Mouse (Mus musculus): ENCODE measurements at regions not wholly inside any gene's neighbourhood (a gene's known extent, or its start where the extent isn't known, plus 50 kb on each side); places are given as distances from the start of the nearest gene placed in this dataset.

DNA sequence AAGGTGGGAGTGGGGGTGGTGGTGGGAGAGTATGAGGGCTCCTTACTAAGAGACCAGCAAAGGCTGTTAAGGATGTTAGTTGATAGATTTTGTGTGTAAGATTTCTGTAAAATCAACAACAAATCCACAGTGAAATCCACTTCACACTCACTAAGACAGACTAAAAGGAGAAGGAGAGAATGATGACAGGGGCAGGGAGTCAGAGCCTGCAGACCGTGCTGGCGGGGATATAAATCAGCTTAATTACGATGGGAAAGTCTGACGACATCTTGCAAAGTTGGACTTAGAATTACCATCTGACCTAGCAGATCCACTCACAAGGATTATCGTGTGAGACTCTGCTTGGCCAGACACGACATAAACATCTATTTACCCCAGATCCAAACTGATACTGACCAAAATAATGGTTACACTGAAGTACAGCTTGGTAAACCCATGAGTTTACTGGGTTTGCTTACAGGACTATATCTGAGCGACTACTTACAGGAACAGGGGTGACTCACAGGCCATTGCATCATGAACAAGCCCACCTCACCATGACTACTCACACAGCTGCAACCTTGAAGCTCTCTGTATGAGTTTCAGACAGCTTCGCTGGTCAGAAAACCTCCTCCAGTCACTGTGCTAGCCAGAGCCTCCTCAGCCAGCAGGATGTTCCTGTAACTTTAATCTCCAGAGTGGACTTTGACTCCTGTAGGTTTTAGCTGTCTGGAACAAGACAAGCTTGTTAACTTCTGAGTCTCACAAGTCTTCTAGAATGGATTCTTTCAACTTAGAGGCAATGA lies 50.5 kb upstream of the Ednra start:
- intact Hi-C loops (cut with DNase I) = no loop called here
- no peak for DNase-seq

DNA sequence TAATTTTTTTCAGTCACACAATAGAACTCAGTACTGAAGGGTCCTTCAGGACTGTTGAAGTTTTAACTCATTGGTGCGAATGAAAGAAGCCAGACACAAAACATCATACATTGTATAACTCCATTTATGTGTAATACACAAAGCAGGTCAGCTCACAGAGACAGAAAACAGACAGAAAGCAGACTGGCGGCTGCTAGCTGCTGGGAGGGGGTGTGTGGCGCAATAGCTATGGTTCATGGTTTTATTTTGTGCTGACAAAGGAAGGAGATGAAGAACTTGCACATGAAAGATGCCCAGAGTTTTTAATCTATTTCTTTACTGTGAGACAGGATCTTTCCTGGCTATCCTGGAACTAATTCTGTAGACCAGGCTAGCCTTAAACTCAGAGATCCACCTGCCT lies 51.3 kb upstream of the Ednra start:
- intact Hi-C loops (cut with DNase I) = no loop called here
- no peak for DNase-seq

DNA sequence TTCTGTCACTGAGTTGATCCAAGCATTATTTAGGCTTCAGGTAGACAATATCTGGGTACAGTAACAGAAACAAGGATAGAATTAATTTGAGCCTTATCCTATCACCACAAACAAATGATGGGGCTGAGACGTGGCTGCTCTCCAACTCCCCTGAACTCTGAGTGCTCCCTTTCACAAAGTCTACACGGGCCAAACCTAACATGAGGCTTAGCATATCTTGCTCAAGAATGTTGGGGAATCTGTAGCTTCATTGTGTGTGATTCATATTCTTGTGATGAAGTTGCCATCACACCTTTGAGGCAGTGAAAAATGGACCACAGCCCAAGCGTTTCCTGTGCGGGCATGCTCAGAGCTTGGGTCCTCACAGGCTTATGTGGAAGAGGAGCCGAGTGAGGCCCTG lies 53.3 kb upstream of the Ednra start:
- DNase-seq = no peak
- intact Hi-C loops (cut with DNase I) = no loop called here

DNA sequence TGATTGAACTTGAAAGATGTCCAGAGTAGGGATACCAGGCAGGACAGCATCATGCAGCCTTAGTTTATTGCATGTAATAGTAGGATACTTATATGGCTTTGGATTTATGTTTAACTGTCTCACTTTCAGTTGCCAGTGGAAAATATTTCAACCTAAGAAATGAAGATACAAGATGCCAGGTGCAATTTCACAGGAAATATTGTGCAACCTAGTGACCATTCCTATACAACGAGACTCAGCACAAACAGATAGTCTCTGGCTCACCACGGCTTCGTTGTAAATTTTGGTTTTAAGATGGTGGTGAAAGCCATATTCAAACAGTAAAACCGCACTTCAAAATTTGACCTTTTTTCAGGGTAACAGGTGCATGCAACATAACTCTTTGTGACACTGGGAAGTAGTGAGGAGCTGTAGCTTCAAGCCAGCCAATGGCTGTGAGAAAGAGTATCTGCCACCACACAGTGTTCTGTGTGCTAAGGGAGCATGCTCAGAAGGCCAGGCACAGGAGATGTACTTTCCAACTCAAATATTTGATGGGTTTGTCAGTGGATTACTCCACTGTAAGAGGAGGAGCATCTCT lies 61.5 kb upstream of the Ednra start:
- DNase-seq = no peak
- intact Hi-C loops (cut with DNase I) = no loop called here

DNA sequence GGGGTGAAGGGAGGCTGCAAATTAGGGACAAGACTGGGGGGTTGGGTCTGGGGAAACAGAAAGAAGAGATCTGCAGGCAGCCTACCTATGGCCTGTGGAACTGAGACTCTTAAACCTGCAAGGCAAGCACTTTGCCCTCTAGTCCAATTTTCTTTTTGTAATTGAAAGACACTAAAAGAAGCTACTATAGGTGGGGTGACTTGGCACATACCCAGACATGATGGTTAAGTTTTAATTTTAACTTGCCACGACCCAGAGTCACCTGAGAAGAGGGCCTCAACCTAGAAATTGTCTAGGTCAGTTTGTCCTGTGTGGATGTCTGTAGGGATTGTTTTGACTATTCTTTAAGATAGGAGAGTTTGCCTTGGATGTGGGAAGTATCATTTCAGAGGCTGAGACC lies 70.6 kb upstream of the Ednra start:
- intact Hi-C loops (cut with DNase I) = no loop called here
- DNase-seq = no peak

DNA sequence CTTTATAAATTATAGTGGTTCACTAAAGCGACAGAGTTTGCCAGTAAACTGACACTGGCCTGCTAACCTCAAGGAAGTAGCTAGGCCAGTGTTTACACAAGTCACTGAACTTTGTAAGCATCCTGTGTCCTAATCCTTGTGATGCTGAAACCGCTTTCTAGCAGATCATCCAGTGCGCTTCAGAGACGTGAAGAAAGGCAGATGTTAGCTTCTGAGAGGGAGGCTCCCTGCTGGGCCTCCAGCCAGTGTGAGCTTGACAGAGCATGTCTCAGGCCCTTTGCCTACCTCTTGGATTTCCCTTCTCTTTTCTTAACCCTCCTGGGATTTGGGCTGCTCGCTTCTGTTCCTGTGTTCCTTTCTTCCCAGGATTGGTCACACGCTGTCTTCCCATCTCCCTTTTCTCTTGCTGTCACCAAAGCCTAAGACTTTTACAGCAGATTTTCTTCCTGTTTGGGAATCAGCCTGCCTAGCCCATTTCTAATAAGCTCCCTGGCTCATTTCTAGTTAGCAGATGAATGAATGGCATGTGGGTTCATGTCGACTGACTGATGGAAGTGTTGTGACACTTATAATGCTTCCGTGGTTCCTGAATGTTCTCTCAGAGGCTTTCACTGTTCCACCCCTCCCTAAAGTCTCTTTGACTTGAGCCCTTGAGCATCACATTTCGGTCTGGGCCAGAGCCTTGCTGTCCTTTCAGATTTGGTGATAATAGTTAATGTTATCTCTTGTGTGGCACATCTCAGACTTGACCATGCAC lies 79.1 kb upstream of the Ednra start:
- DNase-seq = no peak
- intact Hi-C loops (cut with DNase I) = no loop called here

DNA sequence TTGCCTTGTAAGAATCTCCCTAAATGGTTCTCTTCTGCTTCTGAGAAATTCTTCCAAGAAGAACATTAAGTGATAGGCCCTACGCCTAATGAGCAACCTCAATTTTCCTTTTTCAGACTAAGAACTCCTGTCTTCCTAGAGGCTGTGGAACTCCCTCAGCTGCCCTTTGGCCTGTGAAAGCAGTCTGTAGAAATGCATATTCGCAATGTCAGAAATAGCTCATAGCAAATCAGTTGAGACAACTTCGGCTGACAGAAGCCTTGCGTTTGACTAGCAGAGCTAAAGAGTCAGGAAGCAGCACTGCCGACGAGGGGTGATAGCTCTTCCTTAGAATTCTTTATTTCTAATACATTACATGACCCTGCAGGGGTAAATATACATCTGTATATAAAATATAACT lies 80.3 kb upstream of the Ednra start:
- intact Hi-C loops (cut with DNase I) = no loop called here
- no peak for DNase-seq

DNA sequence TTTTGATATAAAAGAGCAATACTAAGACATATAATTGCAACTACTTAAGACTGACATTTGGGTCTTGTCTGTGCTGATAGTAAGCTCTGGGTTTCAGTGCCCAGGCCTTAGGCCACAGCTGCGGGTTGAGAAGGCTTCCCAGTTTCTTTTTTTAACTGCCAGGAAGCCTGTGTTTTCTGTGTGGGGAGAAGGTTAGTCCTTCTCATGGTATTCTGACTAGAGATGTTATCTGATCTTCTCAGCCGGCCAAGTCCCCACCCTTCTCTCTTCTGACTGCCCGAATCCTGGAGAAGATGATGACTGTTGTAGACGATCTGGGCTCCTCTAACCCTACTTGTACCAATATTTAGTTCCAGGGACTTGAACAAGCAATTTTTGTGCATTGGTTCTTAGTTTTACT lies 80.7 kb upstream of the Ednra start:
- no peak for DNase-seq
- intact Hi-C loops (cut with DNase I) = no loop called here

DNA sequence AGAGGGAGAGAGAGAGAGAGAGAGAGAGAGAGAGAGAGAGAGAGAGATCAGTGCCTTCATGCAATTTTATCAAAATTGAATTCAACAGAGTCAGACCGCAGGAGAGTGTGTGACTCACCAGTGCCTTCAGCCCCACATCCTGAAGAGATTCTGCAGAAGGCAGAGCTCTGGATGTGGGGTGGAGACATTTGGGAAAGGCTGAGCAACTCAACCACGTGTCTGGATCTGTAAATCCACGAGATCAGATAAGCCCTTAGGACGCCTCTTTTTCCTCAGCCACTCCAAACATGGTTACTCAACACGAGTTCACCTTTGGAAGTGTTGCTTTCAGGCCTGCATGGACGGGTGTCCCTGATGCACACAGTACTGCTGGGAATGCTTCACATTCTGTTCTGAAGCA lies 81.4 kb upstream of the Ednra start:
- intact Hi-C loops (cut with DNase I) = no loop called here
- DNase-seq = no peak

DNA sequence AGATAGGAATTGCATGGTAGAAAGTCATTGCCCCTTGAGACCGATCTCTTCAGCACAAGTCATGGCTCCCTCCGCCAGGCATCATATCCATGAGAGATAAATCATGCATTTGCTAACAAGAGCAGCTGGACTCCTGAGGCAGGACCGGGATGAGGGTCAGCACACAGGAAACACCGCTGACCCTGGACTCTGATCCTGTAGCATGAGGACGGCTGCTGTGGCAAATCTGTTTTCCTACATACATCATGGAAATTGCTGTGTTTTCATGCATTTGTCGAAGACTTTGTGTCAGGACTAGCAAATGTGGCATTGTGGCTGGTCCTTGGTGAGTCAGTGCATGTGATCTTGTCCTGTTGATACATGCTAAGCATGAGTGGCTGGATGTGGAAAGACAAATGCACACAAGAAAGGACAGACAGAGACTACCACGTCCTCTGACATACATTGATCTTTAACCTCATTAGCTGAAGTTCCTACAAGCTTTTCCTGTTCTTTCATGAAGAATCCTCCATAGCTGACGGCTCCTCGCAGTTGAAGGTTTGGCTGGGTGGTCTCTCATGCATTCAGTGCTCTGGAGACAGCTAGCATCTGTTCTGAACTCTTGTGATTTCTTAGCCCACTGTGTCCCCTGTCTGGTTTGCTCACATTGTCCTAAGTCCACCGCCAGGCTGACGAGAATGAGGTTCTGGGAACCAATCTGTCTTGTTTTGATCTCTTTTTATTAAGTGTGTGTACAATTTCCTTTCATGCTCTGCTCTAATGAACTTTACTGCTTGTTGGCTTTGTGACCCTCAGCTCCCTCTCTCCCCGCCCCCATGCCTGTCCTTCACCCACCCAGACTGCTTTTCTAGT lies 90.8 kb upstream of the Ednra start:
- DNase-seq = no peak
- intact Hi-C loops (cut with DNase I) = no loop called here

DNA sequence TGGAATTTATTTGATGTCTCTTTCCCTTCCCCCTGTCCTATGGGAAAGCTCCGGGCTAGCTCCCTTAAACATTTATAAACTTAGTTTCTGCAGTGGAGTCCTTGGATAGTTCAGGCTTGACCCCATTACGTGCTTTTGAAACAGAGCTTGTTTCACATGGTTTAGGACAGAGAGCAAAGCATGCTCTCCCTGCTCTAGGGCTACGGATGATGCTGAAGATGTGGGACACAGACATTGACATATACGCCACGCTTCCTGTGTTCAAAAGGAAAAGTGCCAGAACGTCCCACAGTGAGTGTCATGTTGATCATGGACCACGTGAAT lies 91.3 kb upstream of the Ednra start:
- DNase-seq = no peak
- intact Hi-C loops (cut with DNase I) = no loop called here

DNA sequence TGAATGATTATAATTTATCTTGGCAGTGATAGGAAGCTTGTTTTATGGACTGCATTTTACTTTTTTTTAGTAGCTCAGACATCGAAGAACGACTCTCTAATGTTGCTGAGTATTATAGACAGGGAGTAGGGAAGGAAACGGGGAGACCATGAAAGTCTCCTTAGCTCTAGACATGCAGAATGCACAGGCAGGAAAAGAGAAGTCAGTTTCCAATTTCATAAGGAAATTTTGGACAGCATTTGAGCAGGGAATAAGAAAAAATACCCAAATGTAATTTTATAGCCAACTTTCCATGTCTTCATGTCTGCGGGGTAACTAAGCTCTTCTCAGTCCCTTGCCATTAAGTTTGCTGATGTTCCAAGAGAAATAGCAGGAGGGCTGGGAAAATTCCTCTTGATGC lies 92.0 kb upstream of the Ednra start:
- no peak for DNase-seq
- intact Hi-C loops (cut with DNase I) = no loop called here

DNA sequence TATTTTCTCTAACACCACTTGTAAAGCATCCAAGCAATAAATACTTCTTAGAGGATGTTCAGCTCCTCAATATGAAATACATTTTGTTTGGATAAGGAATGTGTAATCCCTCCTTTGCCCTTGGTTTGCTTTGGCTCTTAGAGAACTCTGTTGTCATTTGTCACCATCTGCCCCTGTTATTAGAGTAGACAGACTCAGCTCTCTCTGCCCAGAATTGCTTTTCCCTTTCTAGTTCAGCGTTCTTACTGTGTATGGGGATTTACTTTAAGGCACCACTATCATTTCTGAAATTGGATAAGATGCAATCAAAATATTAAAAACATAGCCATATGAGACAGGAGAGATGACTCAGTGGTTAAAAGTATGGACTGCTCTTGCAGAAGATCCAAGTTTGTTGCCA lies 101.5 kb upstream of the Ednra start:
- no peak for DNase-seq
- intact Hi-C loops (cut with DNase I) = no loop called here

DNA sequence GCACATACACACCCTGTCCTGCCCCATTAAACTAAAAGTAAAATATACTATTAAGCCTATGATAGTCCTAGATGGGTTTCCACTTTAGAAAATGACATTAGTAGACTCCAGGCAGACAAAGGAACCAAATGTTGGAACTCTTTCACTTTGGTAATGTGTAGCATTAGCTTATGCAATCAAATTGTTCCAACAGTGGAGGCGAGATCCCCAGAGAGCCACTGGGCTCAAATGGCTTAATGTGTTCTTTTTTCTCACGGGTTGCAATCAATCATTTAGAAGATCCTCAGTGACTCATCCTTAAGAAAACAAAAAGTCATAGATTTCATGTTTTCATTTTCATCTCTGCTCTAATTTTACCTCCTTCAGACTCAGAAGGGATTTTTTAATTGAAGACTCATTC lies 102.0 kb upstream of the Ednra start:
- intact Hi-C loops (cut with DNase I) = no loop called here
- DNase-seq = no peak

DNA sequence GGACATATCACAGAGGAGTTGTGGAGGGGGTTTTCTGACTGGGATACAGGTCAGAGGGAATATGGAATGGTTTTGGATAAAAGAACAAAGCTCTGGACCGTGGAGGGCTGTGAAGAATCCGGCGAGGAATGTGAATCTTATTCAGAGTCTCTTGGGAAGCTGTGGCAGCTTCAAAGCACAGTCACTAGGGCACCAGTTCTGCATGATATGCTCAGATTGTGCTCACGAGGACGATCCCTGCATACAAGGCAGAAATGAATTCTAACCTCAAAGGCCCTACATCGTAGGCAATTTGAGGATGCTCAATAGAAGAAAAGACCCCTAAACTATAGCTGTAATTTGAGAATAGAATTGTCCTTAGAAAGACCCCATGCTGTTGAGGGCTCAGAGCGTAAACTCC lies 103.8 kb upstream of the Ednra start:
- no peak for DNase-seq
- intact Hi-C loops (cut with DNase I) = no loop called here

DNA sequence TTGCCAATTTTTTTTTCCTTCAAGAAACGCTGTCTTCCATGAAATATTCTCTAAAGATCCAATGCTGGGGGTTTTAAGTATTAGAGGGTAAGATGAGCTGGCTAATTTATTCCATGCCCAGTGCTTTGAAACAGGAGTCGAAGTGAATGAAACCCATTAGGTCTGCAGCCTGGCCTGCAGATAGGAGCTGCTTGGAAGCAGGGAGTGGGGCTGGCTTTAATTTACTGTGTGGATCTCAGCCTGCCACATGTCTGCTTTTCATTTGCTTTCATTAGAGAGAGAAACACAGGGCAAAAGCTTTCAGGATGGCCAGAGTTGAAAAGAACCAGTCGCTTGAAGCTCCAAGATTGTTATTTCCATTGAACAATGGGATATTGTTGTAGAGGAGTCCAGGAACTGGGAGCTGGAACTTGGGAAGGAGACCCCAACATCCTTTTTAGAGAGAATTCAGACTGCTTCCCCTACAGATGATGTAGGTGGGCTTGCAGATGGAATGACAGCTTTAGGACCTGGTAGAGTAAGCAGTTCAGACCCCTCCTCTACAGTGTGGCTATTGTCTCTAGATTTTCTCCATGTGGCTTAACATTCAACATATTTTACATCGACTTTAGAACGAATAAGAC lies 105.0 kb upstream of the Ednra start:
- no peak for DNase-seq
- intact Hi-C loops (cut with DNase I) = no loop called here

DNA sequence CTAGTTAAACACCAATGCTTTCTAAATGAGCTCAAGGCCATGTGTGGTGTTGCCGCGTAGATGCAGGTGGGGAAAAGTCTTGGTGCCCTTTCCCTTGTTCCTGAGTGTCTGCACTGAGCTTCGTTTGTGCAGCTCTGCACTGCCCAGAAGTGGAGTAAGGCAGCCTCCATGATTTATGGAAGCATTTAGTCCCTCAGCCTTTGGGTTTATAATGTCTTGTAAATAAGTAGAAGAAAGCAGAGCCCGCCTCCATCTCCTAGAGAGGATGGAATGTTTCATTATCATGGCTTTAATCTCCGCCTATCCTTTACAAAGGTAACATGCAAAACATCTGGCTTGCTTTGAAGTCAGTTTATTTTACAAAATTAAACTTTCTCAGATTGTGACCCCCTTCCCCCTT lies 105.5 kb upstream of the Ednra start:
- intact Hi-C loops (cut with DNase I) = no loop called here
- no peak for DNase-seq

DNA sequence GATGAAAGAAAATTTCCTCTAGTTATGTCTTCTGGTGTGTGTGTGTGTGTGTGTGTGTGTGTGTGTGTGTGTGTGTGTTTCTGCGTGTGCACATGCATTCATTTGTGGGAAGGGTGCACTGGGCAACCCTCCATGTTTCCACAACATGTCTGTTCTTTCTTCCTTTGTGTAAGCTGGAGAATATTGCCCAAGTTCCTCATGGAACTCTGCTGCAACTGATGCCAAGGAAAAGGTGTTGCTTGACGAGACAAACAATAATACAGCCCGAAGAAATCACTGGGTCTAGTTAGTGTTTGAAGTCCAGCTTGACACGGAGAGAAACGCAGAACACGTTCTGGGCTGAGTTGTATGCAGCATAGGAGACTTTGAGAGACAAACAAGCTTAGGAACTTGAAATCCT lies 110.0 kb upstream of the Ednra start:
- intact Hi-C loops (cut with DNase I) = no loop called here
- no peak for DNase-seq

DNA sequence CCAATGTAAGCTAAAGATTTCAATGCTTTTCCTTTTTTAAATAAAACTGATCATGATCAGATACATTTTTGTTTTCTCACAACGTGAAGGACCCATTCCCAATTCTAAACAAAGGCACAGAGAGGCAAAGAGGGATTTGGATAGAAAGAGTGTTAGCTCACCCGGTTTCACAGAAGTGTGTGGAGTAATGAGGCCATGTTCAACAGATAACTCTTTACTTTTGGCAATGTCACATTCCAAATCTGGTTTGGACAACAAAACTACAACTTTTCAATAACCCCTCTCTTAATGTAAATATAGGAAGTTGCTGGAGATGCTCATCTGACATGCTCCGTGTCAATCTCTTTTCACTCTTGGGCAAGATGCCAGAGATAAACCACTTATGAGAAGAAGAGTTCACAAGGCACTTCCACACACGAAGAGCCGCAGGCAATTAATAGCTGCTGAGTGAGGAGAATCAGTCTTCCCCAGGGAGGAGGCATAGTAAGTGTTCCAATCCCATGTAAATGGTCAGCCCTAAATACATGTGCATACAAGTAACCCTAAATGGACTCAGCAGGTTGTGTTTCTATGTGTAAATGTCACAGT lies 112.7 kb upstream of the Ednra start:
- intact Hi-C loops (cut with DNase I) = no loop called here
- DNase-seq = no peak

DNA sequence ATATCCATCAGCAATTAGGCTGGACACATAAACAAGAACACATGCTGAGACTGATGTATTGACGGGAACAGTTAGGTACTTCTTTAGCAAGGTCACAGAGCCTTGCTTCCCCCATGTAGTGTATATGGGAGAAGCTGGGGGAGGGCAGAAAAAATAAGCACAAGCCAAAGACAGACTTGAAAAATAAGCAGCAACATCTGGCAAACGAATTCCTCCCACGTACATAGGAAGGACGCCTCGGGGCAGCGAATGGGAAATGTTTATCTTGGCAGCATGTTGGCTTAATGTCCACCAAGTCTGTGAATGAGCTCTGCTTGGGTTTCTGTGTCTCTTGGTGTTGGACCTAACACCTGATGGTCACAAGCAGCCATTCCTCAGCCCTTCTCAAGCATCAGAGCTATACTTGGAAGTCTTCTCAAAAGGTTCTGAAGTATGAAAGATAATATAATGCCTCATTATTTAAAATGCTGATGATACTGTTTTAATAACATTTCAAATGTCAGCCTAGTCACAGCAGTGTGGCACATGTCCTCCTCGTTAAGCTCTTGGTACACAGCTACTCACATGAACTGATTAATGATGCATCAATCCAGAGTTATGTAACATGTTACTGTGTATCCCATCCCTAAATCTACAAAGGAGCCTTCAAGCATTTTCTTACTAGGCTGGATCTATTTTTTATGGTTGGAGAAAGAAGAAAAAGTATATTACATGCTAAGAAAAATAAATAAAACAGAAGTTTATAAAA lies 118.3 kb upstream of the Ednra start:
- no peak for DNase-seq
- intact Hi-C loops (cut with DNase I) = no loop called here

Measured in left cerebral cortex, postnatal 4 days (tissue).